In genomic region chr7:103712024-103712423, GRCm38 (mm10) we compare ENCODE assay signal across 14 mouse cellular contexts. TPM values are rescaled to one million over a fixed set of nuclear protein-coding genes. Genes with fewer than 3 reads are reported as not detected.
DNase-seq lines count a peak whose midpoint lies in the region; ATAC-seq and TF ChIP-seq lines count a peak whose summit lies in the region.
"Had no signal": no experiment of that assay in that cellular context is flagged by ENCODE, and none has a peak within 500 bp of the region (broad histone marks: within the 10 kb centered on the region; RNA-seq: fewer than 3 reads in every experiment).

No protein-coding gene starts in this region.

- H3K9me3 ChIP-seq in heart, postnatal 0 days (replicated peaks; ENCODE audit: control insufficient read depth, low read length), result no peaks in the 10 kb centered on the region
- H3K9me3 ChIP-seq in heart, embryonic 12.5 days (replicated peaks), result no peaks in the 10 kb centered on the region
- H3K9me3 ChIP-seq in liver, embryonic 13.5 days (replicated peaks), result no peaks in the 10 kb centered on the region
- H3K9me3 ChIP-seq: heart, embryonic 10.5 days; hindbrain, embryonic 13.5 days had no signal

- no peak overlapping the region for H3K9ac ChIP-seq in heart, postnatal 0 days (replicated peaks; ENCODE audit: low read depth, low read length)
- H3K9ac ChIP-seq in heart, embryonic 12.5 days, result no peak overlapping the region
- H3K9ac ChIP-seq in liver, embryonic 13.5 days, result no peak overlapping the region
- H3K9ac ChIP-seq: hindbrain, embryonic 13.5 days had no signal

- no peak overlapping the region for H3K4me2 ChIP-seq in heart, postnatal 0 days (ENCODE audit: low read depth, low read length)
- H3K4me2 ChIP-seq in heart, embryonic 12.5 days, result no peak overlapping the region
- no peak overlapping the region for H3K4me2 ChIP-seq in liver, embryonic 13.5 days
- H3K4me2 ChIP-seq: hindbrain, embryonic 13.5 days had no signal

- DNase-seq in heart, postnatal 0 days (ENCODE audit: low spot score), result no peak
- DNase-seq in urinary bladder, postnatal 25 days (ENCODE audit: low spot score), result peak; percentile 2
- no peak for DNase-seq in urinary bladder, postnatal 10 days (ENCODE audit: low spot score)
- DNase-seq in liver, embryonic 13.5 days, result no peak
- no peak for DNase-seq in cerebellum, adult 11-12 months
- DNase-seq in cerebellum, adult 18-20 months, result no peak
- no peak for DNase-seq in layer of hippocampus, adult 11-12 months (ENCODE audit: low spot score)
- DNase-seq: cerebellum, postnatal 14 days; midbrain, embryonic 14.5 days had no signal

- no peaks in the 10 kb centered on the region for H3K4me1 ChIP-seq in heart, postnatal 0 days (ENCODE audit: control insufficient read depth, insufficient read depth)
- no peaks in the 10 kb centered on the region for H3K4me1 ChIP-seq in heart, embryonic 12.5 days (replicated peaks)
- no peaks in the 10 kb centered on the region for H3K4me1 ChIP-seq in liver, embryonic 13.5 days (replicated peaks)
- H3K4me1 ChIP-seq: heart, embryonic 10.5 days; hindbrain, embryonic 13.5 days had no signal

- H3K27me3 ChIP-seq in heart, postnatal 0 days (ENCODE audit: control insufficient read depth, insufficient read depth, low read length), result no peaks in the 10 kb centered on the region
- no peaks in the 10 kb centered on the region for H3K27me3 ChIP-seq in heart, embryonic 12.5 days (replicated peaks)
- no peaks in the 10 kb centered on the region for H3K27me3 ChIP-seq in liver, embryonic 13.5 days
- H3K27me3 ChIP-seq: hindbrain, embryonic 13.5 days had no signal

- H3K4me3 ChIP-seq in heart, postnatal 0 days (ENCODE audit: low read depth, low read length), result no peak overlapping the region
- H3K4me3 ChIP-seq in heart, embryonic 12.5 days, result no peak overlapping the region
- H3K4me3 ChIP-seq in liver, embryonic 13.5 days (replicated peaks), result no peak overlapping the region
- H3K4me3 ChIP-seq: heart, embryonic 10.5 days; hindbrain, embryonic 13.5 days had no signal

- 0 out of 2 replicates have a peak, but pooled peaks have one; percentile 13 for TF ChIP-seq CTCF in heart, postnatal 0 days (IDR thresholded peaks at IDR 0.05; ENCODE audit: low read depth)

- whole genome bisulfite sequencing in heart, postnatal 0 days, result 41% methylated on average over 2 of the region's 2 CpGs
- WGBS in heart, embryonic 12.5 days, result 22% methylated on average over 2 of the region's 2 CpGs
- 22% methylated on average over 2 of the region's 2 CpGs for WGBS in liver, embryonic 13.5 days (ENCODE audit: insufficient replicate concordance)

- TF ChIP-seq EP300 in heart, postnatal 0 days (IDR thresholded peaks at IDR 0.05; ENCODE audit: low read depth), result no peak

- no peaks in the 10 kb centered on the region for H3K36me3 ChIP-seq in heart, postnatal 0 days (replicated peaks; ENCODE audit: control insufficient read depth, insufficient read depth, low read length)
- no peaks in the 10 kb centered on the region for H3K36me3 ChIP-seq in heart, embryonic 12.5 days
- no peaks in the 10 kb centered on the region for H3K36me3 ChIP-seq in liver, embryonic 13.5 days
- H3K36me3 ChIP-seq: heart, embryonic 10.5 days; hindbrain, embryonic 13.5 days had no signal

- ATAC-seq in heart, postnatal 0 days (ENCODE audit: insufficient read depth, low read depth), result no peak
- ATAC-seq in heart, embryonic 12.5 days (ENCODE audit: insufficient number of reproducible peaks, low FRiP score), result no peak
- ATAC-seq in liver, embryonic 13.5 days (ENCODE audit: low read depth), result peak; percentile 54; the same call in 1 of the 2 replicates

- no peak overlapping the region for H3K27ac ChIP-seq in heart, postnatal 0 days (ENCODE audit: low read depth)
- H3K27ac ChIP-seq in heart, embryonic 12.5 days (ENCODE audit: poor library complexity, severe bottlenecking), result no peak overlapping the region
- no peak overlapping the region for H3K27ac ChIP-seq in liver, embryonic 13.5 days
- H3K27ac ChIP-seq: heart, embryonic 10.5 days; hindbrain, embryonic 13.5 days had no signal

RNA-seq across cellular contexts. Expression of gene Olfr243, which starts 2.4 kb away (rescaled TPM):
- total RNA-seq in heart, postnatal 0 days (2014; rRNA removed; ENCODE audit: low replicate concordance), result not detected in 2 replicates
- not detected in 2 replicates for polyA plus RNA-seq in heart, postnatal 0 days (2015; fragmentation: Nextera tagmentation; extraction: Ambion mirVana)
- polyA plus RNA-seq in heart, embryonic 12.5 days (2016; fragmentation: Nextera tagmentation; extraction: Ambion mirVana), result not detected in 2 replicates
- not detected in 2 replicates for polyA plus RNA-seq in liver, embryonic 13.5 days (2015; fragmentation: Nextera tagmentation; extraction: Ambion mirVana)
- total RNA-seq: layer of hippocampus, adult 8-10 months had no signal
- polyA plus RNA-seq: heart, embryonic 10.5 days; hindbrain, embryonic 13.5 days; limb, embryonic 14.5 days; midbrain, embryonic 14.5 days had no signal

RNA-seq across cellular contexts. Expression of gene Olfr628, which starts 18.1 kb away (rescaled TPM):
- not detected in 2 replicates for total RNA-seq in heart, postnatal 0 days (2014; rRNA removed; ENCODE audit: low replicate concordance)
- polyA plus RNA-seq in heart, postnatal 0 days (2015; fragmentation: Nextera tagmentation; extraction: Ambion mirVana), result not detected in 2 replicates
- polyA plus RNA-seq in heart, embryonic 12.5 days (2016; fragmentation: Nextera tagmentation; extraction: Ambion mirVana), result not detected in 2 replicates
- not detected in 2 replicates for polyA plus RNA-seq in liver, embryonic 13.5 days (2015; fragmentation: Nextera tagmentation; extraction: Ambion mirVana)
- total RNA-seq: layer of hippocampus, adult 8-10 months had no signal
- polyA plus RNA-seq: heart, embryonic 10.5 days; hindbrain, embryonic 13.5 days; limb, embryonic 14.5 days; midbrain, embryonic 14.5 days had no signal

RNA-seq across cellular contexts. Expression of gene Olfr625-ps1, which starts 29.5 kb away (rescaled TPM):
- total RNA-seq in heart, postnatal 0 days (2014; rRNA removed; ENCODE audit: low replicate concordance), result not detected in 2 replicates
- not detected in 2 replicates for polyA plus RNA-seq in heart, postnatal 0 days (2015; fragmentation: Nextera tagmentation; extraction: Ambion mirVana)
- not detected in 2 replicates for polyA plus RNA-seq in heart, embryonic 12.5 days (2016; fragmentation: Nextera tagmentation; extraction: Ambion mirVana)
- polyA plus RNA-seq in liver, embryonic 13.5 days (2015; fragmentation: Nextera tagmentation; extraction: Ambion mirVana), result not detected in 2 replicates
- total RNA-seq: layer of hippocampus, adult 8-10 months had no signal
- polyA plus RNA-seq: heart, embryonic 10.5 days; hindbrain, embryonic 13.5 days; limb, embryonic 14.5 days; midbrain, embryonic 14.5 days had no signal

RNA-seq across cellular contexts. Expression of gene Olfr629, which starts 32.7 kb away (rescaled TPM):
- total RNA-seq in heart, postnatal 0 days (2014; rRNA removed; ENCODE audit: low replicate concordance), result not detected in 2 replicates
- not detected in 2 replicates for polyA plus RNA-seq in heart, postnatal 0 days (2015; fragmentation: Nextera tagmentation; extraction: Ambion mirVana)
- polyA plus RNA-seq in heart, embryonic 12.5 days (2016; fragmentation: Nextera tagmentation; extraction: Ambion mirVana), result 0.08 TPM in 1 of 2 replicates, not detected in the other
- 0.08 and 0.17 TPM in 2 replicates for polyA plus RNA-seq in liver, embryonic 13.5 days (2015; fragmentation: Nextera tagmentation; extraction: Ambion mirVana)
- total RNA-seq: layer of hippocampus, adult 8-10 months had no signal
- polyA plus RNA-seq: heart, embryonic 10.5 days; hindbrain, embryonic 13.5 days; limb, embryonic 14.5 days; midbrain, embryonic 14.5 days had no signal

RNA-seq across cellular contexts. Expression of gene Olfr624, which starts 41.0 kb away (rescaled TPM):
- total RNA-seq in heart, postnatal 0 days (2014; rRNA removed; ENCODE audit: low replicate concordance), result not detected in 2 replicates
- polyA plus RNA-seq in heart, postnatal 0 days (2015; fragmentation: Nextera tagmentation; extraction: Ambion mirVana), result 0.03 TPM in 1 of 2 replicates, not detected in the other
- polyA plus RNA-seq in heart, embryonic 12.5 days (2016; fragmentation: Nextera tagmentation; extraction: Ambion mirVana), result 0.03 and 0.04 TPM in 2 replicates
- 0.02 TPM in 1 of 2 replicates, not detected in the other for polyA plus RNA-seq in liver, embryonic 13.5 days (2015; fragmentation: Nextera tagmentation; extraction: Ambion mirVana)
- polyA plus RNA-seq: heart, embryonic 10.5 days; midbrain, embryonic 14.5 days had no signal
